Mouse (Mus musculus): Measurements from ENCODE around the gene Hyal5. TPM values are rescaled to one million over a fixed set of nuclear protein-coding genes. Genes with fewer than 3 reads are reported as not detected.

Hyal5 gene
- not detected in 2 replicates for total RNA-seq (2017)

DNA sequence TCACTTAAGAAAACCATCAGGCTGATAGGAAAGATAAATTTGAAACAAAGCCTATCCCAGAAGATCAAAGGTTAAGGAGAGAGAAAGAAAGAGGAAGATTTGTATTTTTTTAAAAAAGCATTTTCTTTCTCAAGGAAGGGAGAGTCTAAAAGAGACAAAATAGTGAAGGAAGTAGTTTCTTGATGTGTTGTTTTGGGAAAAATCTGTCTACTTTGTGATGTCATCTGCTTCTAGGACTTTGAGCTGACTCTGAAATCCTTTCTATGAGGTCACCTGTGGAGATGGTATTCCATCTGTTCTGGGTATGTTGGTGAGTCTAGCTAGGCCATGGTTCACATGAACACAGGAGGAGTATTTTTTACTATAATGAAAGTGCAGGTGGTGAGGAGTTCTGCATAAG, at the start of gene Hyal5:
Hyal5 (plus strand) TSS at position 301 of the 400 bp plus-strand sequence.
- no peak for ATAC-seq (ENCODE audit: extremely low read depth, insufficient number of reproducible peaks, low FRiP score, poor library complexity, severe bottlenecking)

DNA sequence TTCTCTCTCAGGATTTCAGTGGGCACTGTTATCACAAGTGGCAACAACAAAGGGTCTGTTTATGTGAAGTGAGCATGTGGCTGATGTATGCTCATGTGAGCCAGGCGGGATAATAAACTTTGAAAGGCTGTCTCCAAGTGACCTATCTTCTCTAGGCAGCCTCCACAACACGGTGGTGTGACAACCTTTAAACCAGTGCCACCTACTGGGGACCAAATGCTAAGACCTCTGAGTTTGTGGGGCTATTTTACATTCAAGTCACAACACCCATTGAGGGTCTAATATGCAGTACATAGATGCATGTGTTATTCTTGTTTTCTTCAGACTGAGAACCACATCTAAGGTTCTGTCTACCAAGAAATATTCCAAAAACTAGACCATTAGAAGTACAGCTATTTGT, 35.7 kb upstream of the Hyal5 start:
- ATAC-seq (ENCODE audit: extremely low read depth, insufficient number of reproducible peaks, low FRiP score, poor library complexity, severe bottlenecking): no peak

DNA sequence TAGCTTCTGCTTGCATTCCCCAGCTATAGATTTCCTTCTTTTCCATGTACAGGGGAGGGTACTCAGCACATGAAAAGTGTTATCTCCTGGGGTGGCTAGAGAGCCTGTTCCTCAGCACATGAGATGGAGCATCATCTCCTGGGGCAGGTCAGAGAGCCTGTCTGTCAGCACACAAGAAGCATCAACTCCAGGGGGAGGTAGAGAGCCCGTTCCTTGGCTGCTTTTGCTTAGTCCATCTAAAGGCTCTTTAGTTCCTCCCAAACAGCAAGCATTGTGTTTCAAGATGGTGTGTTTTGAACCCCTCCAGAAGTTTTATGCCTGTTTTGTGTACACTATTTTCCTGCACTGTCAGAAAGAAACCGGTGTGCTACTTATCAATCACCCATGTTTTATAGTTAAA, 2.5 kb downstream of the Hyal5 start:
- ATAC-seq (ENCODE audit: extremely low read depth, insufficient number of reproducible peaks, low FRiP score, poor library complexity, severe bottlenecking): no peak

DNA sequence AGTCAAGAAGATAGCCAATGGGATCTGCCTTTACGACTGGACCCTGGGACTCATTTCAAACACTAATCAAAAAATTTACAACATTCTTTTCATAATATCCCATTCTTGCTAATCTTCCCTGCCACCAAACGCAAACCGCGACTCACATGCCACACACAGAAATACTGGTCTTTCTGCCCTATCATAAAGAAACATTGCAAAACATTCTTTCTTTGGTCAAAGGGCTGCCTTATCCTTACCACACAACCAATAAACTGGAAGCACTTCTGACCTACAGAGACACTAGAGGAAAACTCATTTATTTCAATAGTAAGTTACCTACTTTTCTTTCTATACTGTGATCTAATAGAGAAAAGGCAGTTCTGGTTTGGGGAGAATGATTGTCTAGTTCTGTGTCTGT, 5.9 kb downstream of the Hyal5 start:
- ATAC-seq (ENCODE audit: extremely low read depth, insufficient number of reproducible peaks, low FRiP score, poor library complexity, severe bottlenecking): no peak

DNA sequence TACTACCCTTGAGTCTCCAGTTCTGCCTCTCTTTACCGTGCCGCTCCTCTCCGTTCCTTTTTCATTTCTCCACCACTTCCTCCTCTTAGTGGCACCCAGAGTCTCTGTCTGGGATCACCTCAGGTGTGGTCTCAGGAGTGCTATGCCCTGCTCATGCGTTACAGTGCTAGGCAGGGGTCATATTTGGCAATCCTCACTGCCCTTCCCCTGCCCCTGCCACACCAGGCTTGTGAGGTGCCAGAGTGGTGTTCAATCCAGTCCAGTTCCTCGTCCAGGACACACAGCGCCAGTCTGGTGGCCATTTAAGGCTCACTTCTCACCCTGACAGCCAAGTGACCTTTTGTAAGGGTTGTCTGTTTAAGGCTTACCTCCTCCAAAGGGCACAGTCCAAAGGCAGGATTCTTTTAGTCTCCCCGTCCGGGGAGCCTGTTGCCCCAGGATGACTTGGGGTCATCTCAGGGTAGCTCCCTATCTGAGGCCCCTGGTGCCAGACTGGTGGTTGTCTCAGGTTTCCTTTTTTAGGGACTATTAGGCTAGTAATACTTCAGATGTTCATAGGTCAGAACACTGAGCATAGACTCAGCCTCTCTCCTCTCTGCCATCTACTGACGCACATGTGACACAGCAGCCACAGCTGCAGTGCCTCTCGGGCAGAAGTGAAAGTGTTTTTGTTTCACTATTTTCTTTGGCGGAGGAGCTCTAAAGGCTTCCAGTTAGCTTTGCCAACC, 36.5 kb downstream of the Hyal5 start:
- ATAC-seq (ENCODE audit: extremely low read depth, insufficient number of reproducible peaks, low FRiP score, poor library complexity, severe bottlenecking): no peak

DNA sequence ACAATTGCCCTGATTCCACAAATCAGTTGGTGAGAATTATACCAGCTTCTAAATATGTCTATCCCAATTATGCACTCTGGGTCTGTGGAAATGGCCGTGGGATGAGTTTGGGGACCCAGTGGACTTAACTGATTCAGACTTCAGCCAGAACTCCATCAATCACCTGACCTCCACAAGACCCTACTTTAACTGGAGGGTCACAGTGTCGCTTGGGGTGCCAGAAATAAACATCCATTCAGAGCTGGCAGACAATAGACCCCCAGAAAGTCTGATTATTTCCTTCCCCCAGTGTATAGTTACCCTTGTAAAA, 37.0 kb downstream of the Hyal5 start:
- ATAC-seq (ENCODE audit: extremely low read depth, insufficient number of reproducible peaks, low FRiP score, poor library complexity, severe bottlenecking): no peak

DNA sequence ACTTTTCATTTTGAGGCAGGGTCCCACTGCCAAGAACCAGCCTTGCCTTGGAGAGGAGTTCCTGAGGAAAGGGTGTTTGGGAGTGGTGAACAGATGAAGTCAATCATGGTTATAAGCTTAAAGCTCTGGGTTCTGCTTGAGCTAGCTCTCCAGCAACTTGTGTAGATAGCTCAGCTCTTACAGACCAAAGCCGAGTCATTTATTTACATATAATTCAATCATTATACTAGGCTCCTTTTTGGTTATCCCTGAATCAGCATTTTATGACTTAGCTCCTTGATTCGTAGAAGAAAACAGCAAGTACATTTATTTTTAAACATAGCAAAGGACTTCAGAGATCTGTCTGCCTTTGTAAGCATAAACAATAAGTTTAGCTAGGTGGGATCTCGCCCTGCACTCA, 47.3 kb downstream of the Hyal5 start:
- ATAC-seq (ENCODE audit: extremely low read depth, insufficient number of reproducible peaks, low FRiP score, poor library complexity, severe bottlenecking): no peak

DNA sequence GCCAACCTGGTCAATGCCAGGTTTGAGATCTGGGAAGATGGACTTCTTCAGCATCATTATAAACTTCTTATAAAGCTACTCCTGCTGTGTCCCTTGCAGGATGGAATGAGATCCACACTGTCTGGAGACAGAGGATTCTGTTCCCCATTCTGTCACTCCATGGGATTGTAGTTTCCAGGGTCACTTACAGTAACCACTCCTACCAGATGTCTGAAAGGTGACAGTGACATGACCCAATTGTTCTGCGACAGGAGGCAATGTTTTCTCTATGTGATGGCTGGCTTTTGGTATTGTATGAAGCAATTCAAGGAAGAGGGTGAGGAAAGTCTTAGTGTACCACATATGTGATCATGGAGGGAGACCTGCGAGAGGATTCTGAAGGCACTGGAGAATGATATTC, 50.0 kb downstream of the Hyal5 start:
- no peak for ATAC-seq (ENCODE audit: extremely low read depth, insufficient number of reproducible peaks, low FRiP score, poor library complexity, severe bottlenecking)

DNA sequence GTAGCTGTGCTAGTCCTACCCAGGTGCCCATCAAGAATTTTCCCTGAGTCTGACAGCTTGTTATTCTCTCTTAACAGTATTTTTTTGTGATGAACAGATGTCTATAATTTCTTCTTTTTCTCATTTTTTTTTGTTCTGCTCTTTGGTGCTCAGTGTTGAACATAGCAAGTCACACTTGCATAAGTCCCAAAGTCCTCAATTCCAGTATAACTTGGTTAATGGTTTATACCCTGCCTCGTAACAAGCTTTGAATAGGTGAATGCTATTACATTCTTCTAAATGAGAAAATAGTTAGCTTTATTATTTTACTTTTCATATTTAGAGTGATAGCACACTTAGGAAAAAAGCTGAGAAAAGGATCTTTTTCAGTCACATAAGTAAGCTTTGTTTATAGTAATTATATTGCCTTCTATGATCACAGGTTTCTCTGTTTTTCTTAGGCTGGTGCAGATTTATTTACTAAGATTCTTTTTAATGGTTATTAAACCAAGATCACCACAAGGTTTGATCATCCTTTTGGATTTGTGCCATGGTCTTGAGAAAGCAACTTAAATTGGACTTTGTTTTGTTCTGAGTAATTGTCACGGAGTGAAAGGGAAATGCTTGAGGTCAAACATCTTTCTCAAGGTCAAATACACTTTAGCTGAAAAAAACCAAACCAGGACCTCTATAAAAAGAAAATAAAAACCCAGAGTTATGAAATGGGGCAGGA, 52.4 kb downstream of the Hyal5 start:
- ATAC-seq (ENCODE audit: extremely low read depth, insufficient number of reproducible peaks, low FRiP score, poor library complexity, severe bottlenecking): no peak

DNA sequence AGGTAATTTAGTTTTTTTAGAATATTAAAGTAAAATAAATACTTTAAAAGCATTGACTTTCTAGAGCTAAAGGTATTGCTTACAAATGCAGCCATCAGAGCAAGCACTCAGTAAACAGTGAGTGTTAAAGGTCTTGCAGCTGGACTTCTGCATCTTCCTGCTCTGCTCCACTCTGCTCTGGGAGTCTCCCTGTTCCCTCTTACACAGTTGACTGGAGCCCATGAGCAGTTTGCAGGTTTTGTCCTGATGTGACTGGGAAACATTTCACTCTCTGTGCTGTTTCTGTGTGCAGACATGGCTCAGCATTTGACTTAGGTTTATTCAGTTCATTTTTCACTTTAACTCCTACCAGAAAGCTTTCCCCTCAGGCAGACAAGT, 52.9 kb downstream of the Hyal5 start:
- ATAC-seq (ENCODE audit: extremely low read depth, insufficient number of reproducible peaks, low FRiP score, poor library complexity, severe bottlenecking): no peak

DNA sequence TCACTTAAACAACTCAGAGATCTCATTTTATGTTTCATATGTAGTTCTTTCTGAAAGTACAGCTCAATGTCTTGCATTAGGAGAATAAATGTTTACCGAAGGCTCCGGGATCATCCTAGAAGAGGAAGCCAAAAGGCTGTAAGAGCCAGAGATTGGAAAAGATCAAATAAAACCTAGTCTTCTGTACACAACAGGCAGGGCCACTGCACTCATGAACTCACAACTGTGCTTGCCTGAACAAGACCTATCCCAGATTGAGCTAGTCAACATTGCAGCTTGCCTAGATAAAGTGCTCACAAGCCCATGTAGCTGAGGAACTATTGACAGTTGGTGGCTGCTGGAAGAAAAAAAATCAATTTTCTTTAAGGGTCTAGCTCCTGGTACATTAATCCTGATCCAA, 55.8 kb downstream of the Hyal5 start:
- ATAC-seq (ENCODE audit: extremely low read depth, insufficient number of reproducible peaks, low FRiP score, poor library complexity, severe bottlenecking): no peak

DNA sequence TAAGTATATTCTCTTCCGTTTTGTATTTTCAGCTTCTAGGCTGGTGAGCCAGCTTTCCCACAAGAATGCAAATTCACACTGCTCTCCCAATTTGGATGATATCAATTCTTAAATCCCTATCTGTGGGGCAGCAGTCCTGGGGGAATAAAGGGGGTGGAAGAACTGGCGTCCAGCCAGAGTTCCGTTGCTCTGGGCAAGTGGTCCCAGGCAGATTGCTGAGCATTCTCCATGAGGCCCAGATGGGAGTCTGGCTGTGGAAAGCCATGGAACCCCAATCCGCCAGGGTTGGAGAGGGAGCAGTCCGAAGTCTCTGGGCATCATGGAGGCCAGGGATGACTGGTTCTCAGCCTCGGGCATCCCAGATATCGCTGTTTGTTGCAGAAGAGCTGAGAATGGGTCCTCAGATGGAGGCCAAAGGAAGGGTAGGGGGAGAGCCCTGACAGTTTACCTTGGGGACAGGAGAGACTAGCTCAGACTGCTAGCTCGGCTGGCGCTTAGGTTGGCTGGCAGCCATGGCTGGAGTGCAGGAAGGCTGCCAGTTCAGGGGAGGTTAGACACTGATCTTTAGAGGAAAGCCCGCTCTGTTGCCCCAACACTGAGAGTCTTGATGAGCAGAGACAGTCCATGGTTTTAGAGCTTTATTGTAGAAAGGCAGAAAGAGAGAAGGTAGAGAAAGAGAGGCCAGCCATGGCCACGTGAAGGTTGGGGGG, 67.4 kb downstream of the Hyal5 start:
- ATAC-seq (ENCODE audit: extremely low read depth, insufficient number of reproducible peaks, low FRiP score, poor library complexity, severe bottlenecking): no peak

Other genes starting within 250 kb of the Hyal5 start
- gene Wasl, start 193.0 kb upstream of the Hyal5 start, total RNA-seq (2017): 16.0 and 19.8 TPM in 2 replicates
- 0.12 TPM in 1 of 2 replicates, not detected in the other for gene Hyal6, start 124.8 kb upstream of the Hyal5 start, total RNA-seq (2017)
- gene Hyal4, start 109.7 kb upstream of the Hyal5 start, total RNA-seq (2017): not detected in 2 replicates
- not detected in 2 replicates for gene Spam1, start 66.8 kb upstream of the Hyal5 start, total RNA-seq (2017)
- gene Tmem229a, start 98.3 kb downstream of the Hyal5 start, total RNA-seq (2017): 0.12 TPM in 1 of 2 replicates, not detected in the other

Measured in neutrophil, adult 5-6 weeks (primary cell).